7 mouse cellular contexts compared by ENCODE assay signal in genomic region chr7:127814241-127814921, GRCm38 (mm10). TPM values are rescaled to one million over a fixed set of nuclear protein-coding genes. Genes with fewer than 3 reads are reported as not detected.
DNase-seq lines count a peak whose midpoint lies in the region; TF ChIP-seq lines count a peak whose summit lies in the region.

No protein-coding gene starts in this region.

- H3K4me1 ChIP-seq in kidney, adult 2 months (ENCODE audit: control insufficient read depth, insufficient read depth, low read length) = no peaks in the 10 kb centered on the region

- H3K4me3 ChIP-seq in gastrocnemius, adult 2 months = peak overlapping the region; percentile 56
- no peak overlapping the region for H3K4me3 ChIP-seq in kidney, adult 2 months (ENCODE audit: insufficient read depth, low read depth, low read length)

- no peak for TF ChIP-seq POLR2A in kidney, adult 2 months (IDR thresholded peaks at IDR 0.05; ENCODE audit: low read depth, low read length)

- H3K27me3 ChIP-seq in kidney, adult 2 months (replicated peaks; ENCODE audit: control insufficient read depth, insufficient read depth, low read length) = no peaks in the 10 kb centered on the region

- WGBS in kidney, adult 2 months = 61% methylated on average over 19 of the region's 19 CpGs

- H3K36me3 ChIP-seq in kidney, adult 2 months (ENCODE audit: control insufficient read depth, insufficient read depth, low read length) = no peaks in the 10 kb centered on the region

- peak overlapping the region; percentile 81 for H3K27ac ChIP-seq in gastrocnemius, adult 2 months
- peak overlapping the region; percentile 33; the same call in 1 of the 2 replicates for H3K27ac ChIP-seq in kidney, adult 2 months (ENCODE audit: insufficient read depth, low read depth, low read length)

- intact Hi-C loops in gastrocnemius, adult 2 months (cut with DNase I) = no loop called here
- intact Hi-C loops in left cerebral cortex, postnatal 36 days (cut with DNase I) = no loop called here

- DNase-seq in NIH3T3 (ENCODE audit: low read depth) = peak; percentile 55
- DNase-seq in brain, adult 2 months (ENCODE audit: low read depth, low spot score) = peak; percentile 99
- DNase-seq in gastrocnemius, adult 2 months = peak; percentile 89
- peak; percentile 66 for DNase-seq in kidney, adult 2 months
- DNase-seq in left cerebral cortex, postnatal 36 days (ENCODE audit: low spot score in 2 of 2) = peak; percentile 77 to 78
- peak; percentile 90 for DNase-seq in skeletal muscle tissue, adult 2 months (ENCODE audit: low read depth, low spot score)
- no peak for DNase-seq in urinary bladder, postnatal 10 days (ENCODE audit: low spot score)

- no peak for TF ChIP-seq CTCF in gastrocnemius, adult 2 months (IDR thresholded peaks at IDR 0.05)
- TF ChIP-seq CTCF in kidney, adult 2 months (conservative IDR thresholded peaks at IDR 0.05; ENCODE audit: insufficient read depth, insufficient read length, low read depth, low read length) = no peak

RNA-seq across cellular contexts. Expression of gene Stx4a, which starts 9.7 kb away (rescaled TPM):
- total RNA-seq in gastrocnemius, adult 2 months (2021) = 10 to 100 TPM; 55.4 to 59.0 TPM
- polyA plus RNA-seq in kidney, adult 2 months (2012; rRNA removed) = 60.7 and 66.5 TPM in 2 replicates
- total RNA-seq in left cerebral cortex, postnatal 36 days (2021) = 10 to 100 TPM; 74.6 to 76.0 TPM

RNA-seq across cellular contexts. Expression of gene Stx1b, which starts 10.0 kb away (rescaled TPM):
- 1 to 10 TPM; 1.0 TPM for total RNA-seq in gastrocnemius, adult 2 months (2021)
- 2.3 and 2.4 TPM in 2 replicates for polyA plus RNA-seq in kidney, adult 2 months (2012; rRNA removed)
- 100 to 1,000 TPM; 431 to 441 TPM for total RNA-seq in left cerebral cortex, postnatal 36 days (2021)

RNA-seq across cellular contexts. Expression of gene Hsd3b7, which starts 14.0 kb away (rescaled TPM):
- total RNA-seq in gastrocnemius, adult 2 months (2021) = 1 to 10 TPM; 4.7 to 6.2 TPM
- 45.0 and 49.3 TPM in 2 replicates for polyA plus RNA-seq in kidney, adult 2 months (2012; rRNA removed)
- 1 to 10 TPM; 3.3 to 4.0 TPM for total RNA-seq in left cerebral cortex, postnatal 36 days (2021)

RNA-seq across cellular contexts. Expression of gene Gm49388, which starts 29.0 kb away (rescaled TPM):
- total RNA-seq in gastrocnemius, adult 2 months (2021) = 1 to 10 TPM; 1.9 to 2.1 TPM
- polyA plus RNA-seq in kidney, adult 2 months (2012; rRNA removed) = not detected in 2 replicates
- 1 to 10 TPM; 3.9 to 4.1 TPM for total RNA-seq in left cerebral cortex, postnatal 36 days (2021)

RNA-seq across cellular contexts. Expression of gene Setd1a, which starts 37.9 kb away (rescaled TPM):
- 10 to 100 TPM; 15.3 to 20.8 TPM for total RNA-seq in gastrocnemius, adult 2 months (2021)
- 8.8 and 10.9 TPM in 2 replicates for polyA plus RNA-seq in kidney, adult 2 months (2012; rRNA removed)
- 10 to 100 TPM; 40.0 to 53.4 TPM for total RNA-seq in left cerebral cortex, postnatal 36 days (2021)

Comparison
In these comparisons a context has a peak if more than half of its experiments do, and no peak if none do; other contexts are left out.
1. RNA of gene Stx1b, which starts 10.0 kb away (total RNA-seq): 431 to 441 TPM in left cerebral cortex, postnatal 36 days; 1.0 TPM in gastrocnemius, adult 2 months; every median in the first group is over 100 times any median in the second.